Mouse (Mus musculus) forebrain, embryonic 14.5 days (tissue): Measurements from ENCODE around the gene H1fnt. TPM values are rescaled to one million over a fixed set of nuclear protein-coding genes. Genes with fewer than 3 reads are reported as not detected.

ENCODE experiments used
- ATAC-seq: fragments of 200-750 bp; cut with Nextera tagmentation; 2 replicates; pipeline ENCODE4 v1.8.0; 2017; ENCODE audit warnings: mild to moderate bottlenecking, moderate library complexity
- DNase-seq: peaks from one replicate; pipeline ENCODE4 v3.0.0-alpha.2; 2015; ENCODE audit warnings: low spot score
- H3K27ac ChIP-seq: fragments of 300-500 bp; sonication (generic); 2 replicates; pipeline ENCODE4 v1.5.1; 2014; ENCODE audit warnings: low read depth, mild to moderate bottlenecking, control low read depth, low read length, moderate library complexity
- H3K27me3 ChIP-seq: fragments of 300-500 bp; sonication (generic); replicated peaks from 2 replicates; pipeline ENCODE4 v1.6.1; 2014; ENCODE audit warnings: low read length, control low read depth, mixed read lengths; ENCODE audit not compliant: control insufficient read depth, insufficient read depth
- H3K36me3 ChIP-seq: fragments of 300-500 bp; sonication (generic); 2 replicates; pipeline ENCODE4 v1.6.1; 2014; ENCODE audit warnings: low read length, control low read depth; ENCODE audit not compliant: control insufficient read depth, insufficient read depth
- H3K4me1 ChIP-seq: fragments of 300-500 bp; sonication (generic); 2 replicates; pipeline ENCODE4 v1.6.1; 2014; ENCODE audit warnings: antibody characterized with exemption, low read length, control low read depth; ENCODE audit not compliant: control insufficient read depth, insufficient read depth
- H3K4me2 ChIP-seq: fragments of 300-500 bp; sonication (generic); 2 replicates; pipeline ENCODE4 v1.6.1; 2014; ENCODE audit warnings: mild to moderate bottlenecking, control low read depth, low read length
- H3K4me3 ChIP-seq: fragments of 300-500 bp; sonication (generic); 2 replicates; pipeline ENCODE4 v1.5.1; 2014; ENCODE audit warnings: low read depth, low read length, control low read depth
- H3K9ac ChIP-seq: fragments of 300-500 bp; sonication (generic); 2 replicates; pipeline ENCODE4 v1.6.1; 2014; ENCODE audit warnings: mild to moderate bottlenecking, low read length, control low read depth, moderate library complexity
- H3K9me3 ChIP-seq: fragments of 300-500 bp; sonication (generic); replicated peaks from 2 replicates; pipeline ENCODE4 v1.6.1; 2016; ENCODE audit warnings: low read length, control low read depth, mixed read lengths; ENCODE audit not compliant: control insufficient read depth
- WGBS: fragments of 180-500 bp; shearing (Covaris S2); extraction: QIAGEN DNeasy Blood & Tissue Kit; methylation state at CpG from one replicate; pipeline ENCODE4 v1.1.7; 2014; 5-methylcytosine and 5-hydroxymethylcytosine counted together
- polyA plus RNA-seq: library from polyadenylated mRNA; unstranded; fragments of >200 nt; fragmentation: Nextera tagmentation; extraction: Ambion mirVana; gene quantifications from 2 replicates; pipeline ENCODE4 v1.2.1, GENCODE M21; 2014

The H1fnt gene
- polyA plus RNA-seq, 1 experiment from 2014 or later = not detected

GRCm38 (mm10) chr15:98226096-98226495 lies 31.0 kb downstream of the H1fnt start:
- no peak overlapping the region for H3K9ac ChIP-seq
- H3K4me2 ChIP-seq = no peak overlapping the region
- H3K4me1 ChIP-seq = no peaks in the 10 kb centered on the region
- DNase-seq = no peak
- H3K27ac ChIP-seq = no peak overlapping the region
- H3K36me3 ChIP-seq = no peaks in the 10 kb centered on the region
- no peak for ATAC-seq
- 67% methylated on average over 7 of the region's 7 CpGs for WGBS
- no peaks in the 10 kb centered on the region for H3K27me3 ChIP-seq
- no peaks in the 10 kb centered on the region for H3K9me3 ChIP-seq
- H3K4me3 ChIP-seq = no peak overlapping the region

GRCm38 (mm10) chr15:98225610-98226009 lies 31.5 kb downstream of the H1fnt start:
- H3K36me3 ChIP-seq = no peaks in the 10 kb centered on the region

GRCm38 (mm10) chr15:98222377-98222776 lies 34.7 kb downstream of the H1fnt start:
- ATAC-seq = no peak

More at GRCm38 (mm10) chr15:98225610-98226009, 31.5 kb downstream of the H1fnt start:
- DNase-seq (no peak), ATAC-seq (no peak)
- no peak overlapping the region for H3K4me3 ChIP-seq
- no peak overlapping the region for H3K4me2 ChIP-seq
- H3K9ac ChIP-seq = no peak overlapping the region
- H3K9me3 ChIP-seq = no peaks in the 10 kb centered on the region
- no peaks in the 10 kb centered on the region for H3K4me1 ChIP-seq
- no peaks in the 10 kb centered on the region for H3K27me3 ChIP-seq
- no peak overlapping the region for H3K27ac ChIP-seq
- WGBS = 46% methylated on average over 16 of the region's 16 CpGs

GRCm38 (mm10) chr15:98220877-98221276 lies 36.2 kb downstream of the H1fnt start, which contains the start of the genes Gm44579 and Olfr287:
Gene Gm44579, minus strand, starts transcription at chr15:98220977.
Gene Olfr287, minus strand, starts transcription at chr15:98221056.
- Histone ChIP-seq H3K4me2 (no peak within 1 kb of the TSS), H3K27me3 (no peaks in the 10 kb centered on the region), H3K4me3 (no peak within 1 kb of the TSS), H3K9me3 (no peaks in the 10 kb centered on the region), H3K27ac (no peak within 1 kb of the TSS), H3K36me3 (no peaks in the 10 kb centered on the region), H3K9ac (no peak within 1 kb of the TSS), H3K4me1 (no peaks in the 10 kb centered on the region)
- DNase-seq (no peak), ATAC-seq (no peak)
- 76% methylated on average over 4 of the region's 4 CpGs for WGBS

More at GRCm38 (mm10) chr15:98222377-98222776, 34.7 kb downstream of the H1fnt start:
- no peak overlapping the region for H3K27ac ChIP-seq
- H3K9ac ChIP-seq = no peak overlapping the region
- no peak overlapping the region for H3K4me3 ChIP-seq
- no peaks in the 10 kb centered on the region for H3K27me3 ChIP-seq
- H3K36me3 ChIP-seq = no peaks in the 10 kb centered on the region
- H3K4me1 ChIP-seq = no peaks in the 10 kb centered on the region
- no peaks in the 10 kb centered on the region for H3K9me3 ChIP-seq
- H3K4me2 ChIP-seq = no peak overlapping the region
- DNase-seq = no peak

GRCm38 (mm10) chr15:98214130-98214529 lies 43.0 kb downstream of the H1fnt start:
- Histone ChIP-seq H3K4me3 (no peak overlapping the region), H3K9me3 (no peaks in the 10 kb centered on the region), H3K4me1 (no peaks in the 10 kb centered on the region), H3K36me3 (no peaks in the 10 kb centered on the region), H3K4me2 (no peak overlapping the region), H3K27me3 (no peaks in the 10 kb centered on the region), H3K27ac (no peak overlapping the region), H3K9ac (no peak overlapping the region)
- no peak for ATAC-seq
- 76% methylated on average over 5 of the region's 5 CpGs for WGBS
- DNase-seq = no peak

- WGBS = 84% methylated on average over 5 of the region's 5 CpGs
- Histone ChIP-seq H3K27me3 (no peaks in the 10 kb centered on the region), H3K9me3 (no peaks in the 10 kb centered on the region), H3K36me3 (no peaks in the 10 kb centered on the region), H3K9ac (no peak overlapping the region), H3K4me3 (no peak overlapping the region), H3K27ac (no peak overlapping the region), H3K4me2 (no peak overlapping the region), H3K4me1 (no peaks in the 10 kb centered on the region)
- ATAC-seq (no peak), DNase-seq (no peak)
These were observed 43.7 kb downstream of the H1fnt start for GRCm38 (mm10) chr15:98213336-98213870.

GRCm38 (mm10) chr15:98209676-98210075 lies 47.4 kb downstream of the H1fnt start:
- Histone ChIP-seq H3K27ac (no peak overlapping the region), H3K9ac (no peak overlapping the region), H3K4me3 (no peak overlapping the region), H3K9me3 (no peaks in the 10 kb centered on the region), H3K4me1 (no peaks in the 10 kb centered on the region), H3K4me2 (no peak overlapping the region), H3K27me3 (no peaks in the 10 kb centered on the region), H3K36me3 (no peaks in the 10 kb centered on the region)
- ATAC-seq (no peak), DNase-seq (no peak)
- 88% methylated on average over 7 of the region's 7 CpGs for WGBS

Other genes starting within 250 kb of the H1fnt start
- 65.0 and 73.6 TPM in 2 replicates for gene Pfkm, start 164.7 kb downstream of the H1fnt start, polyA plus RNA-seq
- gene Senp1, start 163.5 kb downstream of the H1fnt start, polyA plus RNA-seq = 21.7 and 24.8 TPM in 2 replicates
- gene Asb8, start 91.7 kb downstream of the H1fnt start, polyA plus RNA-seq = 60.5 and 62.2 TPM in 2 replicates
- gene Ccdc184, start 90.1 kb downstream of the H1fnt start, polyA plus RNA-seq = 42.6 and 52.2 TPM in 2 replicates
- not detected in 2 replicates for gene Olfr288, start 61.8 kb downstream of the H1fnt start, polyA plus RNA-seq
- gene Gm44579, start 36.3 kb downstream of the H1fnt start, polyA plus RNA-seq = not detected in 2 replicates
- not detected in 2 replicates for gene Olfr287, start 36.2 kb downstream of the H1fnt start, polyA plus RNA-seq
- not detected in 2 replicates for gene Olfr286, start 22.8 kb downstream of the H1fnt start, polyA plus RNA-seq
- gene Zfp641, start 38.9 kb upstream of the H1fnt start, polyA plus RNA-seq = 2.8 and 3.7 TPM in 2 replicates
- gene Olfr285, start 60.1 kb upstream of the H1fnt start, polyA plus RNA-seq = not detected in 2 replicates
- not detected in 2 replicates for gene Olfr284, start 83.7 kb upstream of the H1fnt start, polyA plus RNA-seq
- gene Olfr283, start 123.7 kb upstream of the H1fnt start, polyA plus RNA-seq = not detected in 2 replicates
- not detected in 2 replicates for gene Olfr282, start 173.9 kb upstream of the H1fnt start, polyA plus RNA-seq
- not detected in 2 replicates for gene Olfr281, start 195.3 kb upstream of the H1fnt start, polyA plus RNA-seq
- gene OR5BS1P, start 212.6 kb upstream of the H1fnt start, polyA plus RNA-seq = not detected in 2 replicates
- gene Lalba, start 225.4 kb upstream of the H1fnt start, polyA plus RNA-seq = not detected in 2 replicates
- not detected in 2 replicates for gene Olfr279, start 235.1 kb upstream of the H1fnt start, polyA plus RNA-seq